Mouse (Mus musculus) adrenal gland, adult 2 months (tissue): Measurements from ENCODE around the gene Zfp697. TPM values are rescaled to one million over a fixed set of nuclear protein-coding genes. Genes with fewer than 3 reads are reported as not detected.
"Not testable (repeated sequence)": the region's sequence is repeated elsewhere in the genome, so short reads cannot be mapped to it uniquely, and the experiment has no call there.

Source experiments
- DNase-seq: peaks from one replicate; pipeline ENCODE4 v3.0.0; 2021
- polyA plus RNA-seq: library from polyadenylated mRNA; depleted of rRNA; stranded (reverse); fragments of >200 nt; gene quantifications from 2 replicates; pipeline ENCODE4 v1.2.3, GENCODE M21; 2012; rRNA removed
- total RNA-seq, 2 experiments: library from RNA; stranded (reverse); gene quantifications; 2 replicates each; pipeline ENCODE4 v1.2.3; 2021

The Zfp697 gene
- total and polyA plus RNA-seq, 3 experiments, result 3.3 to 7.8 (median 4.3) TPM

GRCm38 (mm10) chr3:98635145-98635544, 252.9 kb downstream of the Zfp697 start:
- DNase-seq, result no peak

GRCm38 (mm10) chr3:98680786-98681185, 298.5 kb downstream of the Zfp697 start:
- DNase-seq, result no peak

GRCm38 (mm10) chr3:98682401-98682800, 300.1 kb downstream of the Zfp697 start:
- no peak for DNase-seq

- DNase-seq, result no peak
Measured at GRCm38 (mm10) chr3:98720740-98721139, 338.5 kb downstream of the Zfp697 start.

GRCm38 (mm10) chr3:98724376-98724775, 342.1 kb downstream of the Zfp697 start, which contains the start of gene Hsd3b2:
Hsd3b2 (minus strand) TSS chr3:98724543.
- no peak for DNase-seq

GRCm38 (mm10) chr3:98726281-98726680, 344.0 kb downstream of the Zfp697 start:
- peak; percentile 32 for DNase-seq

- DNase-seq, result no peak
Measured at GRCm38 (mm10) chr3:98733724-98734123, 351.5 kb downstream of the Zfp697 start.

- DNase-seq, result no peak
Measured at GRCm38 (mm10) chr3:98734340-98734739, 352.1 kb downstream of the Zfp697 start.

- not testable (repeated sequence) for DNase-seq
Measured at GRCm38 (mm10) chr3:98741043-98741442, 358.8 kb downstream of the Zfp697 start.

GRCm38 (mm10) chr3:98752171-98752570, 369.9 kb downstream of the Zfp697 start:
- no peak for DNase-seq

GRCm38 (mm10) chr3:98756836-98757235, 374.6 kb downstream of the Zfp697 start:
- no peak for DNase-seq

- DNase-seq, result peak; percentile 4
Measured at GRCm38 (mm10) chr3:98764155-98764554, 381.9 kb downstream of the Zfp697 start.

- no peak for DNase-seq
Measured at GRCm38 (mm10) chr3:98780921-98781320, 398.7 kb downstream of the Zfp697 start.

GRCm38 (mm10) chr3:98782181-98782868, 400.1 kb downstream of the Zfp697 start:
- DNase-seq, result no peak

GRCm38 (mm10) chr3:98786551-98786950, 404.3 kb downstream of the Zfp697 start:
- DNase-seq, result no peak

Other genes starting within 250 kb of the Zfp697 start
- gene Adam30, start 221.8 kb upstream of the Zfp697 start, total RNA-seq, result not detected
- gene Adam30, start 221.8 kb upstream of the Zfp697 start, polyA plus RNA-seq, result not detected in 2 replicates
- gene Reg4, start 160.3 kb upstream of the Zfp697 start, total RNA-seq, result not detected
- not detected in 2 replicates for gene Reg4, start 160.3 kb upstream of the Zfp697 start, polyA plus RNA-seq
- 10 to 100 TPM; 11.1 to 13.2 TPM for gene Hmgcs2, start 102.0 kb upstream of the Zfp697 start, total RNA-seq
- 2.7 and 3.9 TPM in 2 replicates for gene Hmgcs2, start 102.0 kb upstream of the Zfp697 start, polyA plus RNA-seq
- gene Phgdh, start 42.5 kb upstream of the Zfp697 start, total RNA-seq, result 10 to 100 TPM in 1 of 2 experiments, 1 to 10 TPM in 1; 9.7 to 22.3 TPM
- gene Phgdh, start 42.5 kb upstream of the Zfp697 start, polyA plus RNA-seq, result 16.6 and 25.8 TPM in 2 replicates
- not detected for gene Gm4450, start 74.7 kb downstream of the Zfp697 start, total RNA-seq
- gene Gm4450, start 74.7 kb downstream of the Zfp697 start, polyA plus RNA-seq, result not detected in 2 replicates
- gene Hsd3b4, start 128.1 kb downstream of the Zfp697 start, total RNA-seq, result not detected
- not detected in 2 replicates for gene Hsd3b4, start 128.1 kb downstream of the Zfp697 start, polyA plus RNA-seq
- gene Gm10681, start 206.3 kb downstream of the Zfp697 start, total RNA-seq, result not detected
- gene Gm10681, start 206.3 kb downstream of the Zfp697 start, polyA plus RNA-seq, result not detected in 2 replicates
- gene Hsd3b5, start 247.8 kb downstream of the Zfp697 start, total RNA-seq, result not detected
- gene Hsd3b5, start 247.8 kb downstream of the Zfp697 start, polyA plus RNA-seq, result not detected in 2 replicates